Mouse (Mus musculus): ENCODE data around the gene Srrm3. TPM values are rescaled to one million over a fixed set of nuclear protein-coding genes. Genes with fewer than 3 reads are reported as not detected.

Srrm3 gene
- polyA plus RNA-seq, 1 experiment = not detected

GRCm38 (mm10) chr5:135780331-135780730 lies 26.4 kb upstream of the Srrm3 start:
- no peak overlapping the region for H3K27ac ChIP-seq (ENCODE audit: insufficient read depth, low read depth, low read length)
- H3K4me1 ChIP-seq (ENCODE audit: control insufficient read depth, insufficient read depth, low read length) = peaks cover 11% of the 10 kb centered on the region; the same call in 1 of the 2 replicates
- no peak overlapping the region; the same call in 1 of the 2 replicates for H3K4me3 ChIP-seq (ENCODE audit: insufficient read depth, low read depth, low read length)
- WGBS = 52% methylated on average over 8 of the region's 8 CpGs
- TF ChIP-seq POLR2A (IDR thresholded peaks at IDR 0.05; ENCODE audit: insufficient read depth, low read depth, low read length) (no peak), CTCF (IDR thresholded peaks at IDR 0.05; ENCODE audit: insufficient read depth, low read depth, low read length) (no peak)

GRCm38 (mm10) chr5:135782901-135783300 lies 23.8 kb upstream of the Srrm3 start:
- H3K4me3 ChIP-seq (ENCODE audit: insufficient read depth, low read depth, low read length) = no peak overlapping the region
- H3K27ac ChIP-seq (ENCODE audit: insufficient read depth, low read depth, low read length) = no peak overlapping the region
- WGBS = 84% methylated on average over 4 of the region's 4 CpGs
- TF ChIP-seq POLR2A (IDR thresholded peaks at IDR 0.05; ENCODE audit: insufficient read depth, low read depth, low read length) = no peak
- no peak for TF ChIP-seq CTCF (IDR thresholded peaks at IDR 0.05; ENCODE audit: insufficient read depth, low read depth, low read length)
- peaks cover 6% of the 10 kb centered on the region; the same call in 1 of the 2 replicates for H3K4me1 ChIP-seq (ENCODE audit: control insufficient read depth, insufficient read depth, low read length)

- Histone ChIP-seq H3K27ac (ENCODE audit: insufficient read depth, low read depth, low read length) (no peak overlapping the region), H3K4me1 (ENCODE audit: control insufficient read depth, insufficient read depth, low read length) (no peaks in the 10 kb centered on the region), H3K4me3 (ENCODE audit: insufficient read depth, low read depth, low read length) (peak overlapping the region; percentile 12; the same call in 1 of the 2 replicates)
- WGBS = 12% methylated on average over 20 of the region's 20 CpGs
- TF ChIP-seq CTCF (IDR thresholded peaks at IDR 0.05; ENCODE audit: insufficient read depth, low read depth, low read length) (peak; percentile 93), POLR2A (IDR thresholded peaks at IDR 0.05; ENCODE audit: insufficient read depth, low read depth, low read length) (no peak)
Observed at GRCm38 (mm10) chr5:135793996-135794858, 12.5 kb upstream of the Srrm3 start.

- Histone ChIP-seq H3K27ac (ENCODE audit: insufficient read depth, low read depth, low read length) (no peak overlapping the region), H3K4me1 (ENCODE audit: control insufficient read depth, insufficient read depth, low read length) (no peaks in the 10 kb centered on the region), H3K4me3 (ENCODE audit: insufficient read depth, low read depth, low read length) (no peak overlapping the region)
- 9% methylated on average over 5 of the region's 5 CpGs for WGBS
- TF ChIP-seq CTCF (IDR thresholded peaks at IDR 0.05; ENCODE audit: insufficient read depth, low read depth, low read length) (no peak), POLR2A (IDR thresholded peaks at IDR 0.05; ENCODE audit: insufficient read depth, low read depth, low read length) (no peak)
Observed at GRCm38 (mm10) chr5:135794859-135795181, 11.9 kb upstream of the Srrm3 start.

DNA sequence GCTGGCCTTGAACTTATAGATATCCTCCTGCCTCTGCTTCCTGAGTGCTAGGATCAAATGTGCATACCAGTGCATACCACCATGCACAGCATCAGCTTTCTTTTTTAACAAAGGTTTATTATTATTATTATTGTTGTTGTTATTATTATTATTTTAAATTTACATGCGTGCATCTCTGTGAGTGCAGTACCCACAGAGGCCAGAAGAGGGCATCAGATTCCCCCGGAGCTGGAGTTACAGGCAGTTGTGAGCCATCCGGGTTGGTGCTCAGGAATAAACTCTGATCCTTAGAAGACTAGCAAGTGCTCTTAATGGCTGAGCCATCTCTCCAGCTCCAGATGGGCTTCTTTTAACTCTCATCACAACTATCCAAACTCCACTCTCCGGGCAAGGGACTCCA lies 6.9 kb upstream of the Srrm3 start:
- H3K4me3 ChIP-seq (ENCODE audit: insufficient read depth, low read depth, low read length) = no peak overlapping the region
- 40% methylated on average over 4 of the region's 4 CpGs for WGBS
- peak overlapping the region; percentile 15; the same call in 1 of the 2 replicates for H3K27ac ChIP-seq (ENCODE audit: insufficient read depth, low read depth, low read length)
- H3K4me1 ChIP-seq (ENCODE audit: control insufficient read depth, insufficient read depth, low read length) = peaks cover 31% of the 10 kb centered on the region
- TF ChIP-seq CTCF (IDR thresholded peaks at IDR 0.05; ENCODE audit: insufficient read depth, low read depth, low read length) (peak; percentile 55), POLR2A (IDR thresholded peaks at IDR 0.05; ENCODE audit: insufficient read depth, low read depth, low read length) (no peak)

GRCm38 (mm10) chr5:135800927-135801326 lies 5.8 kb upstream of the Srrm3 start:
- TF ChIP-seq CTCF (IDR thresholded peaks at IDR 0.05; ENCODE audit: insufficient read depth, low read depth, low read length) (no peak), POLR2A (IDR thresholded peaks at IDR 0.05; ENCODE audit: insufficient read depth, low read depth, low read length) (no peak)
- no peak overlapping the region for H3K4me3 ChIP-seq (ENCODE audit: insufficient read depth, low read depth, low read length)
- H3K4me1 ChIP-seq (ENCODE audit: control insufficient read depth, insufficient read depth, low read length) = peaks cover 37% of the 10 kb centered on the region
- 2% methylated on average over 6 of the region's 6 CpGs for WGBS
- peak overlapping the region; percentile 88 for H3K27ac ChIP-seq (ENCODE audit: insufficient read depth, low read depth, low read length)

DNA sequence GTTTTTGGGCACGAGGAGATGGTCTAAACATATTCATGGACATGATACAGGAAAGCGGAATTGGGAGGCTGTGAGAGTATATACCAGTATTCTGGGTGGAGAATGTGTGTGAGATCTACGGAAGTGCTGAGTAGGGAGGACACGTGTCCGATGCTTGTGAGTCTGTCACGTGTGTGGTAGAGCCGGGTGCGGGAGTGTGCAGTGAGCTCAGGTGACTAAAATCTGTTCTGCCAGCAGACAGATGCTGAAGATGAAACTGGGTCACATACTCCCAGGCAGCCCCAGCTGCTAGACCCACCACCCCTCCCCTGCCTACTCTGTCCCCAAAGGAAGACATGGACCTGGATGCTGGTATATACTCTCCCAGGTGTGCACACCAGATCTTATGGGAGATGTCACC lies 4.0 kb upstream of the Srrm3 start:
- H3K27ac ChIP-seq (ENCODE audit: insufficient read depth, low read depth, low read length) = 0 out of 2 replicates have a peak overlapping the region, but pooled peaks have one; percentile 5
- TF ChIP-seq POLR2A (IDR thresholded peaks at IDR 0.05; ENCODE audit: insufficient read depth, low read depth, low read length) = no peak
- no peak for TF ChIP-seq CTCF (IDR thresholded peaks at IDR 0.05; ENCODE audit: insufficient read depth, low read depth, low read length)
- H3K4me1 ChIP-seq (ENCODE audit: control insufficient read depth, insufficient read depth, low read length) = peaks cover 40% of the 10 kb centered on the region
- 71% methylated on average over 8 of the region's 8 CpGs for WGBS
- H3K4me3 ChIP-seq (ENCODE audit: insufficient read depth, low read depth, low read length) = no peak overlapping the region

- peaks cover 42% of the 10 kb centered on the region for H3K4me1 ChIP-seq (ENCODE audit: control insufficient read depth, insufficient read depth, low read length)
- no peak for TF ChIP-seq POLR2A (IDR thresholded peaks at IDR 0.05; ENCODE audit: insufficient read depth, low read depth, low read length)
- no peak for TF ChIP-seq CTCF (IDR thresholded peaks at IDR 0.05; ENCODE audit: insufficient read depth, low read depth, low read length)
- 66% methylated on average over 4 of the region's 4 CpGs for WGBS
- H3K27ac ChIP-seq (ENCODE audit: insufficient read depth, low read depth, low read length) = no peak overlapping the region
- H3K4me3 ChIP-seq (ENCODE audit: insufficient read depth, low read depth, low read length) = no peak overlapping the region
Observed at GRCm38 (mm10) chr5:135803135-135803534, 3.6 kb upstream of the Srrm3 start.

DNA sequence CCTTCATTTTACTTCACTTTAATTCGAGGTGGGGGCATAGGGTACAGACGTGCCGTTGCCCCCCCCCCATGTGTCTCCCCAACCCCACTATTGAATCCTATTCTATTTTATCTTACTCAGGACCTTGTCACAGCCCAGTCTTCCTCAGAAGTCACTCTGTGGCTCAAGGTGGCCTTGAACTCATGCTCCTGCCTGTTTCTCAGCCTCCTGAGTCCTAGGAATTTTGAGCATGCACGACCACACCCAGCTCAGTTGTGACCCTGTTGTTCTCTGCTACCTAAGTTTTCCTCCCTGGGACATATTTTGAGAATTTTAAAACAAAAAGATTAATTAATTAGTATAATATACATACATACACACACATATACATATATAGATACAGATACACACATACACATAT lies 3.0 kb upstream of the Srrm3 start:
- 78% methylated on average over 4 of the region's 4 CpGs for WGBS
- Histone ChIP-seq H3K4me3 (ENCODE audit: insufficient read depth, low read depth, low read length) (no peak overlapping the region), H3K27ac (ENCODE audit: insufficient read depth, low read depth, low read length) (no peak overlapping the region), H3K4me1 (ENCODE audit: control insufficient read depth, insufficient read depth, low read length) (peaks cover 42% of the 10 kb centered on the region)
- TF ChIP-seq CTCF (IDR thresholded peaks at IDR 0.05; ENCODE audit: insufficient read depth, low read depth, low read length) (no peak), POLR2A (IDR thresholded peaks at IDR 0.05; ENCODE audit: insufficient read depth, low read depth, low read length) (no peak)
